Mouse (Mus musculus) G1E (cell line): Measurements from ENCODE around the gene B430218F22Rik. TPM values are rescaled to one million over a fixed set of nuclear protein-coding genes. Genes with fewer than 3 reads are reported as not detected.

Experiments used
- ATAC-seq: 2 replicates; pipeline ENCODE4 v1.8.0; 2016; ENCODE audit warnings: mild to moderate bottlenecking; ENCODE audit not compliant: insufficient number of reproducible peaks, poor library complexity, low FRiP score, severe bottlenecking; ENCODE audit errors: extremely low read depth
- DNase-seq: peaks from one replicate; pipeline ENCODE4 v3.0.0; 2012; ENCODE audit warnings: low spot score
- H3K27me3 ChIP-seq: 2 replicates; pipeline ENCODE4 v1.6.1; 2012; ENCODE audit warnings: mild to moderate bottlenecking, low read length, inconsistent platforms; ENCODE audit not compliant: insufficient read depth
- H3K36me3 ChIP-seq: replicated peaks from 2 replicates; pipeline ENCODE3; 2012; ENCODE audit warnings: mild to moderate bottlenecking, inconsistent platforms
- H3K4me1 ChIP-seq: 2 replicates; pipeline ENCODE4 v1.6.1; 2012; ENCODE audit warnings: low read depth, low read length, inconsistent platforms, mixed read lengths; ENCODE audit not compliant: insufficient read depth
- H3K4me3 ChIP-seq: 2 replicates; pipeline ENCODE4 v1.5.1; 2012; ENCODE audit warnings: low read depth, mild to moderate bottlenecking, inconsistent platforms, low read length, moderate library complexity, mixed read lengths
- H3K9me3 ChIP-seq: replicated peaks from 2 replicates; pipeline ENCODE4 v1.6.1; 2012; ENCODE audit warnings: inconsistent platforms
- CTCF ChIP-seq: IDR thresholded peaks from 2 replicates; pipeline ENCODE4 v1.5.1; 2012; ENCODE audit warnings: low read depth, low read length, inconsistent platforms, mixed read lengths
- GATA1 ChIP-seq: IDR thresholded peaks from 2 replicates; pipeline ENCODE4 v1.6.1; 2012; ENCODE audit warnings: borderline replicate concordance, low read length, inconsistent platforms, mixed read lengths
- GATA2 ChIP-seq: IDR thresholded peaks from 2 replicates; pipeline ENCODE4 v1.6.1; 2012; ENCODE audit warnings: low read depth, low read length, inconsistent platforms, borderline replicate concordance
- POLR2AphosphoS5 ChIP-seq: IDR thresholded peaks from 2 replicates; pipeline ENCODE4 v1.6.1; 2012; ENCODE audit warnings: low read depth, low read length, inconsistent platforms; ENCODE audit not compliant: insufficient replicate concordance
- TAL1 ChIP-seq: conservative IDR thresholded peaks from 2 replicates; pipeline ENCODE4 v1.6.1; 2012; ENCODE audit warnings: low read depth, low read length, inconsistent platforms, mixed read lengths
- polyA plus RNA-seq: library from polyadenylated mRNA; stranded (reverse); fragments of >175 nt; gene quantifications from 2 replicates; pipeline ENCODE4 v1.2.3, GENCODE M21; 2012
- total RNA-seq, 2 experiments: library from RNA; stranded (forward) in 1 of 2; stranded (reverse) in 1 of 2; fragments of 200-1000 nt in 1 of 2; fragments of >200 nt in 1 of 2; fragmentation: Nextera tagmentation in 1 of 2; gene quantifications; 2 replicates each; pipeline ENCODE4 v1.2.3; 2014 to 2017

The B430218F22Rik gene
- total and polyA plus RNA-seq, 3 experiments = 0.07 to 0.49 TPM; not detected in 1

DNA sequence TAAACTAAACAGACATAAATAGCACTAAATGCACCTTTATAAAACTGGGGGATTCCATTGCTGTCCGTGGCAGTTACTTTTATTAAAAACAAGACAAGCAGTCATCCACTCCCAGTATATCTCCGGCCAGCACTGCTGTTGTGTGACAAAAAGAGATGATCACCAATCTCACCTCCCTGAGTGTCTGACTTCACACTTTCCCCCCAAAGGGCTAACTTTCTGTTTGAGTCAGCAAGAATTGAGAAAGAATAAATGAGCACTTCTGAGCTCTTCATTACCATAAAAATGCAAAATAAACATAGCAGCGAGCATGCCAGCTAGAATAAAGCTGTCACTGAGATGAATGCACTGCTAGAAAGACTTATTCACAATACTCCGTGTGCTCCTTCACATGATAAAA is 31.7 kb downstream of the B430218F22Rik start:
- Histone ChIP-seq H3K4me3 (no peak overlapping the region), H3K4me1 (peaks cover 2% of the 10 kb centered on the region), H3K27me3 (peaks cover 9% of the 10 kb centered on the region), H3K9me3 (no peaks in the 10 kb centered on the region), H3K36me3 (no peaks in the 10 kb centered on the region)
- DNase-seq (no peak), ATAC-seq (no peak)
- TF ChIP-seq GATA2 = no peak
- no peak for TF ChIP-seq CTCF
- TF ChIP-seq GATA1 = no peak
- TF ChIP-seq POLR2AphosphoS5 = no peak
- no peak for TF ChIP-seq TAL1

DNA sequence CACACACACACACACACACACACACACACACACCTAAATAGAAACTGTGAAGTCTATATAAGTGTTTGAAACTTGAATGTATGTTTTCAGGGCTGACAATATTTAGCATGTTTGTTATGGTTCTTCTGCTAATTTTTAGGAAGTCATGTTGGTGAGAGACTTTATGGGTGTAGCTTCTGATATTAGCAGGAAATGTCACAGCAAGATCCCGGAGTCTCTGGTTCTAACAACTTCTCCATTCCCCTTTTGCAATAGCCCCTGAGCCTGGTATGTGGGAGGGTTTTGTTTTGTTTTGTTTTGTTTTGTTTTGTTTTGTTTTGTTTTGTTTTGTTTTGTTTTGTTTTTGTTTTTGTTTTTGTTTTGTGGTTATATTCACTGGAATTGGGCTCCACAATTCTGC is 34.0 kb downstream of the B430218F22Rik start:
- Histone ChIP-seq H3K9me3 (no peaks in the 10 kb centered on the region), H3K36me3 (no peaks in the 10 kb centered on the region), H3K4me1 (peaks cover 2% of the 10 kb centered on the region), H3K27me3 (peaks cover 5% of the 10 kb centered on the region), H3K4me3 (no peak overlapping the region)
- DNase-seq (no peak), ATAC-seq (no peak)
- TF ChIP-seq TAL1 (no peak), CTCF (no peak), GATA2 (no peak), POLR2AphosphoS5 (no peak), GATA1 (no peak)

DNA sequence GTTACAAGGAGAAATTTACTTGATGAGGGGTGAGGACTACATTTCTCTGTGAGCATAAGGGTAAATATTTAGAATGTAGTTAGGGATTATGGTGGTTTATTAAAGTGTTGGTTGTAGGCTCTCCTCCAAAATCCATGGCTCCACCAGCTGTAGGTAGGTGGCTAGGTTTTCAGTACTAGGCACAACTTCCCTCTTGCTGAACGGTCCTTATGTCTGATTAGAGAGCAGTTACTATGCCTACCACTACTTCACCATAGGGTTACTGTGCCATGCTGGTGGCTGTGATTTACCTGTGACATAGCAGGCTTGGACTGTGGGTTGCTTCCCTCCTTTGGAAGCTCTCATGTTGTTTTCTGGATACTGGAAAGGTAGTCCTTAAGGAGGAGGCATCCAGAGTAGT is 34.4 kb downstream of the B430218F22Rik start:
- TF ChIP-seq TAL1 (no peak), CTCF (no peak), POLR2AphosphoS5 (no peak), GATA2 (no peak), GATA1 (no peak)
- no peaks in the 10 kb centered on the region for H3K9me3 ChIP-seq
- DNase-seq (no peak), ATAC-seq (no peak; the same call in 1 of the 2 replicates)
- H3K4me1 ChIP-seq = peaks cover 2% of the 10 kb centered on the region
- H3K36me3 ChIP-seq = no peaks in the 10 kb centered on the region
- peaks cover 5% of the 10 kb centered on the region for H3K27me3 ChIP-seq
- H3K4me3 ChIP-seq = no peak overlapping the region

Other genes starting within 250 kb of the B430218F22Rik start
- gene Mrps30, start 622 bp downstream of the B430218F22Rik start, total RNA-seq (2014; fragmentation: Nextera tagmentation) = 30.9 and 33.2 TPM in 2 replicates
- gene Mrps30, start 622 bp downstream of the B430218F22Rik start, total RNA-seq (2017) = 43.4 and 50.6 TPM in 2 replicates
- gene Mrps30, start 622 bp downstream of the B430218F22Rik start, polyA plus RNA-seq = 33.1 and 47.7 TPM in 2 replicates